Mouse (Mus musculus) liver, adult 2 months (tissue): ENCODE data around the gene Coro2a.

Source experiments
- CTCF ChIP-seq: fragments of 200-500 bp; IDR thresholded peaks from 2 replicates; pipeline ENCODE4 v1.5.1; 2011; ENCODE audit warnings: low read depth, low read length, control low read depth
- POLR2A ChIP-seq: fragments of 200-500 bp; IDR thresholded peaks from 2 replicates; pipeline ENCODE4 v1.6.1; 2011; ENCODE audit warnings: low read length, control low read depth; ENCODE audit not compliant: insufficient read depth; ENCODE audit errors: extremely low read depth

- peak; percentile 72 for TF ChIP-seq CTCF
- TF ChIP-seq POLR2A: no peak
These were observed 9.2 kb upstream of the Coro2a start for GRCm38 (mm10) chr4:46611181-46611580.
